In the genomic region with DNA sequence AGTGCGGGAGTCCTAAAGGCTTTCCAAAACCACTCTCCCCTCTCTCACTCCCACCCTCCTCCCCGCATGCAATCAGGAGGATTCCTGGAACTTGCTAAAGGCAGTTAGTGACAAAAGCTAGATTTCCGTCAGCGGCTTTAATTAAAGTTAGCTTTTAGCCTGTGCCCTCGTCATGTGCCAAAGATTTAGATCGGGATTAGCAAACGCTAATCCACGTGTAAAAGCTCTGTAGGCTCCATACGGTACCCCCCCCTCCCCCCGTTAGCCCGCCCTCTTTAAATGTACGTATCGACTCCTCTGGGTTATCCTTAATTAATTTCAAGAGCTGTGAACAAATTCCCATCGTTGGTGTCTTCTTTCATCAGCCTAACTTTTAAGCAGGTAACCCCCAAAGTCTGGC, we compare ENCODE assay signal across 8 mouse cellular contexts. TPM values are rescaled to one million over a fixed set of nuclear protein-coding genes. Genes with fewer than 3 reads are reported as not detected.
DNase-seq lines count a peak whose midpoint lies in the region; ATAC-seq lines count a peak whose summit lies in the region.

No protein-coding gene starts in this region.

- no peak overlapping the region for H3K9ac ChIP-seq in liver, embryonic 11.5 days (ENCODE audit: low read depth, low read length)
- no peak overlapping the region for H3K9ac ChIP-seq in forebrain, embryonic 12.5 days

- no peak for DNase-seq in liver, embryonic 11.5 days (ENCODE audit: low spot score)
- no peak for DNase-seq in liver
- no peak for DNase-seq in limb, embryonic 10.5 days (ENCODE audit: low spot score)
- peak; percentile 52 for DNase-seq in retina, adult 2 months (ENCODE audit: low read depth, low spot score)
- DNase-seq in gastrocnemius, postnatal 25 days = no peak
- DNase-seq in kidney, adult 8-10 months = no peak
- DNase-seq in left cerebral cortex, postnatal 10 days (ENCODE audit: extremely low spot score in 1 of 2, low spot score in 2 of 2) = no peak

- H3K4me3 ChIP-seq in liver, embryonic 11.5 days (ENCODE audit: low read depth, low read length) = peak overlapping the region; percentile 71
- peak overlapping the region; percentile 61 for H3K4me3 ChIP-seq in forebrain, embryonic 12.5 days (replicated peaks)
- H3K4me3 ChIP-seq in limb, embryonic 10.5 days = peak overlapping the region; percentile 86

- peaks cover 3% of the 10 kb centered on the region; the same call in 1 of the 2 replicates for H3K4me1 ChIP-seq in liver, embryonic 11.5 days (replicated peaks; ENCODE audit: control insufficient read depth, insufficient read depth, low read length)
- peaks cover 26% of the 10 kb centered on the region for H3K4me1 ChIP-seq in forebrain, embryonic 12.5 days
- peaks cover 46% of the 10 kb centered on the region for H3K4me1 ChIP-seq in limb, embryonic 10.5 days

- intact Hi-C loops in left cerebral cortex, postnatal 10 days (cut with DNase I) = loop anchor here (5.0 kb wide), 2 partner anchors 39 to 76 kb away; no protein-coding TSS in a partner anchor

- no peaks in the 10 kb centered on the region for H3K9me3 ChIP-seq in liver, embryonic 11.5 days (ENCODE audit: control insufficient read depth, low read length)
- no peaks in the 10 kb centered on the region for H3K9me3 ChIP-seq in forebrain, embryonic 12.5 days
- no peaks in the 10 kb centered on the region for H3K9me3 ChIP-seq in limb, embryonic 10.5 days (replicated peaks)

- no peaks in the 10 kb centered on the region for H3K36me3 ChIP-seq in liver, embryonic 11.5 days (ENCODE audit: control insufficient read depth, insufficient read depth, low read length)
- H3K36me3 ChIP-seq in forebrain, embryonic 12.5 days (replicated peaks) = no peaks in the 10 kb centered on the region
- H3K36me3 ChIP-seq in limb, embryonic 10.5 days = peaks cover 18% of the 10 kb centered on the region

- no peak for ATAC-seq in liver, embryonic 11.5 days (replicated peaks; ENCODE audit: low FRiP score)
- 0 out of 2 replicates have a peak, but pooled peaks have one; percentile 18 for ATAC-seq in forebrain, embryonic 12.5 days (ENCODE audit: low FRiP score)

- H3K27me3 ChIP-seq in liver, embryonic 11.5 days (replicated peaks; ENCODE audit: control insufficient read depth, insufficient read depth, low read length) = peaks cover 23% of the 10 kb centered on the region
- H3K27me3 ChIP-seq in forebrain, embryonic 12.5 days = peaks cover 29% of the 10 kb centered on the region
- no peaks in the 10 kb centered on the region for H3K27me3 ChIP-seq in limb, embryonic 10.5 days (ENCODE audit: low read depth, poor library complexity, severe bottlenecking)

- 10% methylated on average over 14 of the region's 14 CpGs for WGBS in liver, embryonic 11.5 days
- 2% methylated on average over 14 of the region's 14 CpGs for WGBS in forebrain, embryonic 12.5 days
- 1% methylated on average over 14 of the region's 14 CpGs for WGBS in limb, embryonic 10.5 days

- H3K27ac ChIP-seq in liver, embryonic 11.5 days (ENCODE audit: low read depth, low read length) = no peak overlapping the region
- peak overlapping the region; percentile 77; the same call in 1 of the 2 replicates for H3K27ac ChIP-seq in forebrain, embryonic 12.5 days
- peak overlapping the region; percentile 99 for H3K27ac ChIP-seq in limb, embryonic 10.5 days

- peak overlapping the region; percentile 90 for H3K4me2 ChIP-seq in liver, embryonic 11.5 days
- H3K4me2 ChIP-seq in forebrain, embryonic 12.5 days = peak overlapping the region; percentile 97

RNA-seq across cellular contexts. Expression of gene Prtg, which starts 0.5 kb away (rescaled TPM):
- polyA plus RNA-seq in liver, embryonic 11.5 days (2014; fragmentation: Nextera tagmentation; extraction: Ambion mirVana) = 1.7 TPM in 2 replicates
- polyA plus RNA-seq in forebrain, embryonic 12.5 days (2016; fragmentation: Nextera tagmentation; extraction: Ambion mirVana) = 1.7 and 2.7 TPM in 2 replicates
- polyA plus RNA-seq in limb, embryonic 10.5 days (2016; fragmentation: Nextera tagmentation; extraction: Ambion mirVana) = 5.5 and 11.4 TPM in 2 replicates
- total RNA-seq in gastrocnemius, postnatal 25 days (2021) = under 1 TPM; 0.13 to 0.18 TPM
- under 1 TPM; 0.63 to 0.66 TPM for total RNA-seq in left cerebral cortex, postnatal 10 days (2021)
